Mouse (Mus musculus): ENCODE results near the gene Gpx5. TPM values are rescaled to one million over a fixed set of nuclear protein-coding genes. Genes with fewer than 3 reads are reported as not detected.
A peak's percentile ranks its signal among the peaks of the same experiment; 100 is the strongest.

Gene Gpx5
- polyA plus RNA-seq, 1 experiment from 2014 or later, result not detected

- Histone ChIP-seq H3K9me3 (replicated peaks) (no peaks in the 10 kb centered on the region), H3K9ac (no peak overlapping the region), H3K4me2 (replicated peaks) (no peak overlapping the region), H3K4me3 (no peak overlapping the region), H3K36me3 (no peaks in the 10 kb centered on the region), H3K4me1 (no peaks in the 10 kb centered on the region), H3K27ac (no peak overlapping the region), H3K27me3 (no peaks in the 10 kb centered on the region)
- WGBS, result 76% methylated on average over 3 of the region's 3 CpGs
- no peak for ATAC-seq (ENCODE audit: low FRiP score)
Measured at GRCm38 (mm10) chr13:21304483-21305066, 12.0 kb upstream of the Gpx5 start.

GRCm38 (mm10) chr13:21298557-21298956 lies 6.0 kb upstream of the Gpx5 start:
- Histone ChIP-seq H3K36me3 (no peaks in the 10 kb centered on the region), H3K4me3 (no peak overlapping the region), H3K4me2 (replicated peaks) (no peak overlapping the region), H3K4me1 (no peaks in the 10 kb centered on the region), H3K9ac (no peak overlapping the region), H3K27ac (no peak overlapping the region), H3K9me3 (replicated peaks) (no peaks in the 10 kb centered on the region), H3K27me3 (no peaks in the 10 kb centered on the region)
- no peak for ATAC-seq (ENCODE audit: low FRiP score)
- WGBS, result 50% methylated on average over 3 of the region's 3 CpGs

- Histone ChIP-seq H3K4me3 (peak overlapping the region; percentile 41), H3K4me2 (replicated peaks) (peak overlapping the region; percentile 49), H3K36me3 (no peaks in the 10 kb centered on the region), H3K27ac (no peak overlapping the region), H3K27me3 (peaks cover 4% of the 10 kb centered on the region), H3K4me1 (peaks cover 8% of the 10 kb centered on the region), H3K9ac (no peak overlapping the region), H3K9me3 (replicated peaks) (no peaks in the 10 kb centered on the region)
- 1% methylated on average over 13 of the region's 13 CpGs for WGBS
- ATAC-seq (ENCODE audit: low FRiP score), result peak; percentile 39; the same call in 1 of the 2 replicates
Measured at GRCm38 (mm10) chr13:21279559-21279958, 13.0 kb downstream of the Gpx5 start.

GRCm38 (mm10) chr13:21279076-21279475 lies 13.5 kb downstream of the Gpx5 start:
- Histone ChIP-seq H3K9me3 (replicated peaks) (no peaks in the 10 kb centered on the region), H3K27ac (no peak overlapping the region), H3K4me1 (peaks cover 8% of the 10 kb centered on the region), H3K9ac (no peak overlapping the region), H3K4me3 (peak overlapping the region; percentile 41), H3K4me2 (replicated peaks) (peak overlapping the region; percentile 49), H3K27me3 (peaks cover 4% of the 10 kb centered on the region), H3K36me3 (no peaks in the 10 kb centered on the region)
- WGBS, result 8% methylated on average over 8 of the region's 8 CpGs
- 0 out of 2 replicates have a peak, but pooled peaks have one; percentile 11 for ATAC-seq (ENCODE audit: low FRiP score)

GRCm38 (mm10) chr13:21276551-21276950 lies 16.0 kb downstream of the Gpx5 start:
- Histone ChIP-seq H3K4me3 (peak overlapping the region; percentile 52), H3K9me3 (replicated peaks) (no peaks in the 10 kb centered on the region), H3K27me3 (peaks cover 8% of the 10 kb centered on the region), H3K27ac (no peak overlapping the region), H3K9ac (peak overlapping the region; percentile 57), H3K36me3 (no peaks in the 10 kb centered on the region), H3K4me1 (peaks cover 8% of the 10 kb centered on the region), H3K4me2 (replicated peaks) (peak overlapping the region; percentile 69)
- ATAC-seq (ENCODE audit: low FRiP score), result no peak
- WGBS, result 0% methylated on average over 9 of the region's 9 CpGs

GRCm38 (mm10) chr13:21275815-21276550 lies 16.5 kb downstream of the Gpx5 start:
- Histone ChIP-seq H3K27ac (no peak overlapping the region; the same call in 1 of the 2 replicates), H3K4me3 (peak overlapping the region; percentile 52), H3K36me3 (no peaks in the 10 kb centered on the region), H3K9me3 (replicated peaks) (no peaks in the 10 kb centered on the region), H3K9ac (peak overlapping the region; percentile 57), H3K27me3 (peaks cover 8% of the 10 kb centered on the region), H3K4me1 (peaks cover 8% of the 10 kb centered on the region), H3K4me2 (replicated peaks) (peak overlapping the region; percentile 69)
- peak; percentile 72 for ATAC-seq (ENCODE audit: low FRiP score)
- under 1% methylated on average over 25 of the region's 25 CpGs for WGBS

GRCm38 (mm10) chr13:21275021-21275814 lies 17.3 kb downstream of the Gpx5 start:
- under 1% methylated on average over 29 of the region's 29 CpGs for WGBS
- H3K4me1 ChIP-seq, result peaks cover 8% of the 10 kb centered on the region
- H3K27ac ChIP-seq, result no peak overlapping the region
- H3K27me3 ChIP-seq, result peaks cover 8% of the 10 kb centered on the region
- no peaks in the 10 kb centered on the region for H3K36me3 ChIP-seq
- peak overlapping the region; percentile 69 for H3K4me2 ChIP-seq (replicated peaks)
- peak; percentile 77 for ATAC-seq (ENCODE audit: low FRiP score)
- H3K4me3 ChIP-seq, result peak overlapping the region; percentile 52
- no peaks in the 10 kb centered on the region for H3K9me3 ChIP-seq (replicated peaks)
- peak overlapping the region; percentile 60 for H3K9ac ChIP-seq

- Histone ChIP-seq H3K9me3 (replicated peaks) (no peaks in the 10 kb centered on the region), H3K4me1 (0 out of 2 replicates have a peak, but pooled peaks cover 3% of the 10 kb centered on the region), H3K4me3 (no peak overlapping the region), H3K36me3 (no peaks in the 10 kb centered on the region), H3K27ac (no peak overlapping the region), H3K4me2 (replicated peaks) (peak overlapping the region; percentile 26; the same call in 1 of the 2 replicates), H3K9ac (no peak overlapping the region), H3K27me3 (peaks cover 10% of the 10 kb centered on the region)
- ATAC-seq (ENCODE audit: low FRiP score), result no peak
- WGBS, result 5% methylated on average over 1 of the region's 1 CpGs
Measured at GRCm38 (mm10) chr13:21268262-21268661, 24.3 kb downstream of the Gpx5 start.

- H3K4me2 ChIP-seq (replicated peaks), result peak overlapping the region; percentile 26; the same call in 1 of the 2 replicates
- no peak for ATAC-seq (ENCODE audit: low FRiP score)
- 0 out of 2 replicates have a peak, but pooled peaks cover 3% of the 10 kb centered on the region for H3K4me1 ChIP-seq
- H3K9ac ChIP-seq, result no peak overlapping the region
- H3K36me3 ChIP-seq, result no peaks in the 10 kb centered on the region
- no peaks in the 10 kb centered on the region for H3K9me3 ChIP-seq (replicated peaks)
- peaks cover 12% of the 10 kb centered on the region; the same call in 1 of the 2 replicates for H3K27me3 ChIP-seq
- H3K4me3 ChIP-seq, result no peak overlapping the region
- WGBS, result 12% methylated on average over 4 of the region's 4 CpGs
- no peak overlapping the region for H3K27ac ChIP-seq
Measured at GRCm38 (mm10) chr13:21267541-21267940, 25.0 kb downstream of the Gpx5 start.

- no peaks in the 10 kb centered on the region for H3K9me3 ChIP-seq (replicated peaks)
- H3K4me2 ChIP-seq (replicated peaks), result no peak overlapping the region
- 54% methylated on average over 2 of the region's 2 CpGs for WGBS
- ATAC-seq (ENCODE audit: low FRiP score), result no peak
- H3K27ac ChIP-seq, result no peak overlapping the region
- H3K4me1 ChIP-seq, result 0 out of 2 replicates have a peak, but pooled peaks cover 3% of the 10 kb centered on the region
- H3K4me3 ChIP-seq, result no peak overlapping the region
- peaks cover 12% of the 10 kb centered on the region; the same call in 1 of the 2 replicates for H3K27me3 ChIP-seq
- no peak overlapping the region for H3K9ac ChIP-seq
- no peaks in the 10 kb centered on the region for H3K36me3 ChIP-seq
Measured at GRCm38 (mm10) chr13:21265736-21266135, 26.8 kb downstream of the Gpx5 start.

- Histone ChIP-seq H3K27me3 (peaks cover 12% of the 10 kb centered on the region; the same call in 1 of the 2 replicates), H3K9ac (0 out of 2 replicates have a peak overlapping the region, but pooled peaks have one; percentile 32), H3K36me3 (no peaks in the 10 kb centered on the region), H3K4me2 (replicated peaks) (peak overlapping the region; percentile 45), H3K9me3 (replicated peaks) (no peaks in the 10 kb centered on the region), H3K4me1 (0 out of 2 replicates have a peak, but pooled peaks cover 3% of the 10 kb centered on the region), H3K27ac (no peak overlapping the region), H3K4me3 (peak overlapping the region; percentile 33)
- ATAC-seq (ENCODE audit: low FRiP score), result no peak
- 1% methylated on average over 11 of the region's 11 CpGs for WGBS
Measured at GRCm38 (mm10) chr13:21264366-21264765, 28.2 kb downstream of the Gpx5 start.

- Histone ChIP-seq H3K4me2 (replicated peaks) (peak overlapping the region; percentile 45), H3K9ac (0 out of 2 replicates have a peak overlapping the region, but pooled peaks have one; percentile 32), H3K36me3 (no peaks in the 10 kb centered on the region), H3K4me3 (peak overlapping the region; percentile 33), H3K9me3 (replicated peaks) (no peaks in the 10 kb centered on the region), H3K4me1 (0 out of 2 replicates have a peak, but pooled peaks cover 3% of the 10 kb centered on the region), H3K27ac (no peak overlapping the region), H3K27me3 (peaks cover 12% of the 10 kb centered on the region; the same call in 1 of the 2 replicates)
- 2% methylated on average over 11 of the region's 11 CpGs for WGBS
- no peak for ATAC-seq (ENCODE audit: low FRiP score)
Measured at GRCm38 (mm10) chr13:21263910-21264309, 28.6 kb downstream of the Gpx5 start.

All from hindbrain, embryonic 12.5 days (tissue).